Mouse (Mus musculus) forebrain, embryonic 16.5 days (tissue): ENCODE measurements around the gene Ago4. TPM values are rescaled to one million over a fixed set of nuclear protein-coding genes. Genes with fewer than 3 reads are reported as not detected.

ENCODE experiments used
- ATAC-seq: fragments of 200-750 bp; cut with Nextera tagmentation; 2 replicates; pipeline ENCODE4 v1.8.0; 2017; ENCODE audit warnings: mild to moderate bottlenecking, moderate library complexity
- H3K27ac ChIP-seq: fragments of 300-500 bp; sonication (generic); 2 replicates; pipeline ENCODE4 v1.5.1; 2014; ENCODE audit warnings: low read length, control low read depth
- H3K27me3 ChIP-seq: fragments of 300-500 bp; sonication (generic); replicated peaks from 2 replicates; pipeline ENCODE4 v1.6.1; 2014; ENCODE audit warnings: low read length; ENCODE audit not compliant: control insufficient read depth, insufficient read depth
- H3K36me3 ChIP-seq: fragments of 300-500 bp; sonication (generic); 2 replicates; pipeline ENCODE4 v1.6.1; 2014; ENCODE audit not compliant: control insufficient read depth, insufficient read depth
- H3K4me1 ChIP-seq: fragments of 300-500 bp; sonication (generic); replicated peaks from 2 replicates; pipeline ENCODE4 v1.6.1; 2014; ENCODE audit warnings: low read length; ENCODE audit not compliant: control insufficient read depth, insufficient read depth
- H3K4me2 ChIP-seq: fragments of 300-500 bp; sonication (generic); 2 replicates; pipeline ENCODE4 v1.6.1; 2014; ENCODE audit warnings: mild to moderate bottlenecking, low read length, control low read depth
- H3K4me3 ChIP-seq: fragments of 300-500 bp; sonication (generic); replicated peaks from 2 replicates; pipeline ENCODE4 v1.5.1; 2014; ENCODE audit warnings: mild to moderate bottlenecking, low read length, control low read depth
- H3K9ac ChIP-seq: fragments of 300-500 bp; sonication (generic); replicated peaks from 2 replicates; pipeline ENCODE4 v1.6.1; 2014; ENCODE audit warnings: low read depth, low read length, control low read depth
- H3K9me3 ChIP-seq: fragments of 300-500 bp; sonication (generic); 2 replicates; pipeline ENCODE4 v1.6.1; 2016; ENCODE audit warnings: low read length; ENCODE audit not compliant: control insufficient read depth
- WGBS: fragments of 180-500 bp; shearing (Covaris S2); extraction: QIAGEN DNeasy Blood & Tissue Kit; methylation state at CpG from one replicate; pipeline ENCODE4 v1.1.7; 2014; 5-methylcytosine and 5-hydroxymethylcytosine counted together
- microRNA-seq: library from miRNA; unstranded; fragments of <30 nt; microRNA quantifications from one replicate; pipeline ENCODE4, GENCODE M21; 2017
- polyA plus RNA-seq: library from polyadenylated mRNA; unstranded; fragments of >200 nt; fragmentation: Nextera tagmentation; extraction: Ambion mirVana; gene quantifications from 2 replicates; pipeline ENCODE4 v1.2.1, GENCODE M21; 2015

Ago4 gene
- polyA plus RNA-seq, 1 experiment from 2014 or later: 9.0 TPM

DNA sequence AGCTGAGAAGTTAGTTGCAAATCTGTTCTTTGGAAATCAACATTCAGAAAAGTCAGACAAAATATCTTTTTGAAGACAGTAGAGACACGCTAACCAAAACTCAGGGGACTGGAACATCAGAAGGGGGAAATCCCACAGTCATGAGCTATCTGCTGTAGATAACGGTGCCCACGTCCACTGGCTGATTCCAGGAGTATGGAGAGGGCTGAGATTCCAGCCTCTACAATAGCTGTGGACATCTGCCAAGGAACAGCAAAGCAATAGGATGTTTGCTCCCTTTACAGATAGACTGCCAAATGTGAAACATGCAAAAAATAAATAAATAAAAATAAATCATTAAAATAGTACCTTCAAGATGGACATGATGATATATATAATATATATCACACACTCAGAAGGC lies 88.7 kb downstream of the Ago4 start:
- Histone ChIP-seq H3K27me3 (no peaks in the 10 kb centered on the region), H3K9me3 (no peaks in the 10 kb centered on the region), H3K27ac (no peak overlapping the region), H3K36me3 (peaks cover 46% of the 10 kb centered on the region), H3K4me3 (no peak overlapping the region), H3K9ac (no peak overlapping the region), H3K4me1 (no peaks in the 10 kb centered on the region), H3K4me2 (no peak overlapping the region)
- WGBS: 83% methylated on average over 3 of the region's 3 CpGs
- ATAC-seq: no peak

Small RNA genes lying within 50 kb of the gene (microRNA-seq; reads per million reads assigned to microRNA genes)
- gene Mir7119: 0.62 reads per million

Other genes starting within 250 kb of the Ago4 start
- gene Col8a2, start 246.7 kb downstream of the Ago4 start, polyA plus RNA-seq: 2.1 and 3.6 TPM in 2 replicates
- 81.7 and 88.1 TPM in 2 replicates for gene Adprhl2, start 211.8 kb downstream of the Ago4 start, polyA plus RNA-seq
- gene Tekt2, start 207.8 kb downstream of the Ago4 start, polyA plus RNA-seq: 15.1 and 15.3 TPM in 2 replicates
- 16.1 and 18.7 TPM in 2 replicates for gene Ago3, start 103.9 kb downstream of the Ago4 start, polyA plus RNA-seq
- 14.9 and 16.1 TPM in 2 replicates for gene Ago1, start 64.9 kb downstream of the Ago4 start, polyA plus RNA-seq
- 12.0 and 13.6 TPM in 2 replicates for gene Clspn, start 23.5 kb upstream of the Ago4 start, polyA plus RNA-seq
- 3.9 and 4.6 TPM in 2 replicates for gene 5730409E04Rik, start 76.3 kb upstream of the Ago4 start, polyA plus RNA-seq
- gene Psmb2, start 144.2 kb upstream of the Ago4 start, polyA plus RNA-seq: 432 and 443 TPM in 2 replicates
- gene Tfap2e, start 202.8 kb upstream of the Ago4 start, polyA plus RNA-seq: 0.34 and 0.75 TPM in 2 replicates
- 120 and 129 TPM in 2 replicates for gene Ncdn, start 220.0 kb upstream of the Ago4 start, polyA plus RNA-seq
- gene AU040320, start 220.1 kb upstream of the Ago4 start, polyA plus RNA-seq: 32.8 and 35.0 TPM in 2 replicates